Mouse (Mus musculus): ENCODE measurements around the gene Gm49361. TPM values are rescaled to one million over a fixed set of nuclear protein-coding genes. Genes with fewer than 3 reads are reported as not detected.

Gm49361 gene
- total and polyA plus RNA-seq, 3 experiments = not detected

GRCm38 (mm10) chr14:57679523-57679922 lies 66.4 kb downstream of the Gm49361 start:
- peaks cover 2% of the 10 kb centered on the region for H3K27me3 ChIP-seq (replicated peaks)
- in situ Hi-C loops (cut with MboI; ENCODE audit: low pct_ligation_motif_present, low pct_unique_long_range_greater_than_20kb, low sequenced_read_pairs) (no loop called here), dilution Hi-C loops (cut with MboI; ENCODE audit: extremely low pct_ligation_motif_present, extremely low pct_unique_long_range_greater_than_20kb, low sequenced_read_pairs) (no loop called here)
- H3K4me3 ChIP-seq (replicated peaks in 1 of 3; ENCODE audit: low read depth in 2 of 3, low read length in 2 of 3, poor library complexity in 1 of 3) = no peak overlapping the region
- no peaks in the 10 kb centered on the region for H3K9me3 ChIP-seq (replicated peaks; ENCODE audit: low read length)
- H3K4me1 ChIP-seq (ENCODE audit: control insufficient read depth in 1 of 2, insufficient read depth in 2 of 2) = no peaks in the 10 kb centered on the region
- H3K4me2 ChIP-seq (ENCODE audit: insufficient read depth, low read depth, poor library complexity, severe bottlenecking) = no peak overlapping the region
- H3K79me2 ChIP-seq (replicated peaks; ENCODE audit: control insufficient read depth, extremely low read depth, insufficient read depth, poor library complexity, severe bottlenecking) = no peaks in the 10 kb centered on the region
- H3K9ac ChIP-seq (ENCODE audit: insufficient read depth, low read depth) = no peak overlapping the region
- DNase-seq (ENCODE audit: extremely low read depth) = no peak
- TF ChIP-seq EP300 (IDR thresholded peaks at IDR 0.05; ENCODE audit: low read length) = no peak
- H3K36me3 ChIP-seq (replicated peaks in 1 of 2; ENCODE audit: control insufficient read depth in 1 of 2, insufficient read depth in 1 of 2, low read length in 1 of 2) = no peaks in the 10 kb centered on the region
- no peak overlapping the region for H3K27ac ChIP-seq (ENCODE audit: insufficient read depth, low read depth)

DNA sequence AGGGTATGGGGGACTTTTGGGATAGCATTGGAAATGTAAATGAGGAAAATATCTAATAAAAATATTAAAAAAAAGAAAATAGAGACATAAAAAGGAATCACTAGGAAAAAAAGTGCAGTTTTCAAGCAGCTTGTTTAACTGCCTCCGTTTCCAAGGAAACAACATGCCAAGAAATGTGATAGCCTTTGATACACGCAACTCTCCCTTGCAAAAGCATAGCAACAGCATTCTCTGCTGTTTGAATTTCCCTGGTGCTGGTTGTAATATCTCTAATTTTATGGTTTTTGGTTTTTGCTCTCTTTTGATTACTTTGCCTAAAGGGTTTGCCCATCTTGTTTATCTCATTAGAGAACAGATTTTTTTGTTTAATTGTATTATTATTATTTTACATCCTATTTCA lies 70.4 kb downstream of the Gm49361 start:
- H3K27ac ChIP-seq (ENCODE audit: insufficient read depth, low read depth) = no peak overlapping the region
- in situ Hi-C loops (cut with MboI; ENCODE audit: low pct_ligation_motif_present, low pct_unique_long_range_greater_than_20kb, low sequenced_read_pairs) (no loop called here), dilution Hi-C loops (cut with MboI; ENCODE audit: extremely low pct_ligation_motif_present, extremely low pct_unique_long_range_greater_than_20kb, low sequenced_read_pairs) (no loop called here)
- DNase-seq (ENCODE audit: extremely low read depth) = no peak
- H3K36me3 ChIP-seq (replicated peaks in 1 of 2; ENCODE audit: control insufficient read depth in 1 of 2, insufficient read depth in 1 of 2, low read length in 1 of 2) = no peaks in the 10 kb centered on the region
- no peak overlapping the region for H3K9ac ChIP-seq (ENCODE audit: insufficient read depth, low read depth)
- no peaks in the 10 kb centered on the region for H3K9me3 ChIP-seq (replicated peaks; ENCODE audit: low read length)
- no peak overlapping the region for H3K4me2 ChIP-seq (ENCODE audit: insufficient read depth, low read depth, poor library complexity, severe bottlenecking)
- TF ChIP-seq EP300 (IDR thresholded peaks at IDR 0.05; ENCODE audit: low read length) (no peak), ZKSCAN1 (IDR thresholded peaks at IDR 0.05; ENCODE audit: borderline replicate concordance, low read depth, low read length) (no peak), IRF4 (IDR thresholded peaks at IDR 0.05; ENCODE audit: low read depth, low read length) (no peak), JUND (conservative IDR thresholded peaks at IDR 0.05; ENCODE audit: low read depth, low read length) (no peak), ZMIZ1 (IDR thresholded peaks at IDR 0.05; ENCODE audit: low read depth, low read length) (no peak), USF2 (conservative IDR thresholded peaks at IDR 0.05; ENCODE audit: low read depth, low read length) (no peak), POLR2AphosphoS2 (IDR thresholded peaks at IDR 0.05; ENCODE audit: low read depth, low read length) (no peak), PAX5 (IDR thresholded peaks at IDR 0.05; ENCODE audit: low read length) (no peak), NELFE (IDR thresholded peaks at IDR 0.05; ENCODE audit: low read depth, low read length) (no peak), KAT2A (IDR thresholded peaks at IDR 0.05; ENCODE audit: insufficient replicate concordance, low read length) (no peak), JUN (IDR thresholded peaks at IDR 0.05; ENCODE audit: insufficient read depth, low read depth, low read length) (no peak), E2F4 (IDR thresholded peaks at IDR 0.05; ENCODE audit: insufficient replicate concordance, low read depth, low read length) (no peak)
- no peak overlapping the region for H3K4me3 ChIP-seq (replicated peaks in 1 of 3; ENCODE audit: low read depth in 2 of 3, low read length in 2 of 3, poor library complexity in 1 of 3)
- no peaks in the 10 kb centered on the region for H3K27me3 ChIP-seq (replicated peaks)
- no peaks in the 10 kb centered on the region for H3K79me2 ChIP-seq (replicated peaks; ENCODE audit: control insufficient read depth, extremely low read depth, insufficient read depth, poor library complexity, severe bottlenecking)
- no peaks in the 10 kb centered on the region for H3K4me1 ChIP-seq (ENCODE audit: control insufficient read depth in 1 of 2, insufficient read depth in 2 of 2)

- peaks cover 5 to 13% of the 10 kb centered on the region in 2 experiments for H3K36me3 ChIP-seq (replicated peaks in 1 of 2; ENCODE audit: control insufficient read depth in 1 of 2, insufficient read depth in 1 of 2, low read length in 1 of 2)
- DNase-seq (ENCODE audit: extremely low read depth) = no peak
- H3K27ac ChIP-seq (ENCODE audit: insufficient read depth, low read depth) = peak overlapping the region; percentile 70; the same call in 1 of the 2 replicates
- in situ Hi-C loops (cut with MboI; ENCODE audit: low pct_ligation_motif_present, low pct_unique_long_range_greater_than_20kb, low sequenced_read_pairs) = no loop called here
- peak overlapping the region; percentile 100 for H3K4me2 ChIP-seq (ENCODE audit: insufficient read depth, low read depth, poor library complexity, severe bottlenecking)
- H3K27me3 ChIP-seq (replicated peaks) = no peaks in the 10 kb centered on the region
- peak overlapping the region; percentile 71 to 95 (median 95) for H3K4me3 ChIP-seq (replicated peaks in 1 of 3; ENCODE audit: low read depth in 2 of 3, low read length in 2 of 3, poor library complexity in 1 of 3)
- TF ChIP-seq MEF2A (IDR thresholded peaks at IDR 0.05; ENCODE audit: borderline replicate concordance, low read depth, low read length) (no peak), CHD1 (IDR thresholded peaks at IDR 0.05; ENCODE audit: low read depth, low read length) (0 out of 2 replicates have a peak, but pooled peaks have one; percentile 33)
- dilution Hi-C loops (cut with MboI; ENCODE audit: extremely low pct_ligation_motif_present, extremely low pct_unique_long_range_greater_than_20kb, low sequenced_read_pairs) = no loop called here
- H3K4me1 ChIP-seq (ENCODE audit: control insufficient read depth in 1 of 2, insufficient read depth in 2 of 2) = peaks cover 2 to 29% of the 10 kb centered on the region in 2 experiments; a peak in 3 of 4 replicates
- H3K9ac ChIP-seq (ENCODE audit: insufficient read depth, low read depth) = peak overlapping the region; percentile 84
- H3K79me2 ChIP-seq (replicated peaks; ENCODE audit: control insufficient read depth, extremely low read depth, insufficient read depth, poor library complexity, severe bottlenecking) = peaks cover 45% of the 10 kb centered on the region
- no peaks in the 10 kb centered on the region for H3K9me3 ChIP-seq (replicated peaks; ENCODE audit: low read length)
These were observed 80.3 kb downstream of the Gm49361 start for GRCm38 (mm10) chr14:57665628-57665950.
